Mouse (Mus musculus) embryonic facial prominence, embryonic 10.5 days (tissue): ENCODE results near the gene Tex44. TPM values are rescaled to one million over a fixed set of nuclear protein-coding genes. Genes with fewer than 3 reads are reported as not detected.

ENCODE experiments used
- DNase-seq: peaks from one replicate; pipeline ENCODE4 v3.0.0-alpha.2; 2017; ENCODE audit warnings: low spot score
- H3K27ac ChIP-seq: fragments of 300-500 bp; sonication (generic); replicated peaks from 2 replicates; pipeline ENCODE4 v1.5.1; 2016; ENCODE audit warnings: mild to moderate bottlenecking
- H3K27me3 ChIP-seq: fragments of 300-500 bp; sonication (generic); replicated peaks from 2 replicates; pipeline ENCODE4 v1.6.1; 2016; ENCODE audit warnings: low read depth, mild to moderate bottlenecking; ENCODE audit not compliant: poor library complexity, severe bottlenecking
- H3K36me3 ChIP-seq: fragments of 300-500 bp; sonication (generic); replicated peaks from 2 replicates; pipeline ENCODE4 v1.6.1; 2016; ENCODE audit warnings: mild to moderate bottlenecking, moderate library complexity
- H3K4me1 ChIP-seq: fragments of 300-500 bp; sonication (generic); 2 replicates; pipeline ENCODE4 v1.6.1; 2016
- H3K4me3 ChIP-seq: fragments of 300-500 bp; sonication (generic); 2 replicates; pipeline ENCODE4 v1.5.1; 2016; ENCODE audit warnings: mild to moderate bottlenecking, moderate library complexity
- H3K9me3 ChIP-seq: fragments of 300-500 bp; sonication (generic); 2 replicates; pipeline ENCODE4 v1.6.1; 2016; ENCODE audit warnings: mild to moderate bottlenecking
- WGBS: fragments of 180-500 bp; shearing (Covaris S2); methylation state at CpG from one replicate; pipeline ENCODE4 v1.1.7; 2016; 5-methylcytosine and 5-hydroxymethylcytosine counted together
- polyA plus RNA-seq: library from polyadenylated mRNA; unstranded; fragments of >200 nt; fragmentation: Nextera tagmentation; extraction: Ambion mirVana; gene quantifications from 2 replicates; pipeline ENCODE4 v1.2.1, GENCODE M21; 2016

Tex44 gene
- polyA plus RNA-seq, 1 experiment from 2014 or later, result not detected

GRCm38 (mm10) chr1:86424835-86425547 is 1.1 kb upstream of the Tex44 start:
- DNase-seq, result peak; percentile 47
- WGBS, result 15% methylated on average over 11 of the region's 11 CpGs
- H3K4me3 ChIP-seq, result 0 out of 2 replicates have a peak overlapping the region, but pooled peaks have one; percentile 2
- no peaks in the 10 kb centered on the region for H3K27me3 ChIP-seq
- H3K27ac ChIP-seq, result peak overlapping the region; percentile 71
- peaks cover 29% of the 10 kb centered on the region for H3K4me1 ChIP-seq
- no peaks in the 10 kb centered on the region for H3K9me3 ChIP-seq
- no peaks in the 10 kb centered on the region for H3K36me3 ChIP-seq

- Histone ChIP-seq H3K27me3 (no peaks in the 10 kb centered on the region), H3K4me3 (no peak overlapping the region), H3K9me3 (no peaks in the 10 kb centered on the region), H3K36me3 (no peaks in the 10 kb centered on the region), H3K4me1 (peaks cover 29% of the 10 kb centered on the region), H3K27ac (no peak overlapping the region)
- peak; percentile 77 for DNase-seq
- 48% methylated on average over 2 of the region's 2 CpGs for WGBS
Measured at GRCm38 (mm10) chr1:86430056-86430455, 3.9 kb downstream of the Tex44 start.

- H3K4me1 ChIP-seq, result peaks cover 45% of the 10 kb centered on the region
- no peaks in the 10 kb centered on the region for H3K27me3 ChIP-seq
- no peaks in the 10 kb centered on the region for H3K36me3 ChIP-seq
- peak overlapping the region; percentile 99; the same call in 1 of the 2 replicates for H3K27ac ChIP-seq
- 87% methylated on average over 4 of the region's 4 CpGs for WGBS
- no peak for DNase-seq
- H3K4me3 ChIP-seq, result no peak overlapping the region
- no peaks in the 10 kb centered on the region for H3K9me3 ChIP-seq
Measured at GRCm38 (mm10) chr1:86432778-86433177, 6.6 kb downstream of the Tex44 start.

- no peaks in the 10 kb centered on the region for H3K36me3 ChIP-seq
- no peak for DNase-seq
- H3K4me3 ChIP-seq, result peak overlapping the region; percentile 71; the same call in 1 of the 2 replicates
- no peaks in the 10 kb centered on the region for H3K9me3 ChIP-seq
- H3K27me3 ChIP-seq, result no peaks in the 10 kb centered on the region
- WGBS, result 83% methylated on average over 7 of the region's 7 CpGs
- H3K4me1 ChIP-seq, result peaks cover 51% of the 10 kb centered on the region
- peak overlapping the region; percentile 99 for H3K27ac ChIP-seq
Measured at GRCm38 (mm10) chr1:86433359-86433758, 7.2 kb downstream of the Tex44 start.

GRCm38 (mm10) chr1:86434001-86434400 is 7.9 kb downstream of the Tex44 start:
- Histone ChIP-seq H3K9me3 (no peaks in the 10 kb centered on the region), H3K36me3 (no peaks in the 10 kb centered on the region), H3K4me1 (peaks cover 51% of the 10 kb centered on the region), H3K4me3 (peak overlapping the region; percentile 71), H3K27ac (peak overlapping the region; percentile 99), H3K27me3 (peaks cover 5% of the 10 kb centered on the region; the same call in 1 of the 2 replicates)
- no peak for DNase-seq
- 3% methylated on average over 12 of the region's 12 CpGs for WGBS

GRCm38 (mm10) chr1:86434439-86435201 is 8.5 kb downstream of the Tex44 start:
- Histone ChIP-seq H3K9me3 (no peaks in the 10 kb centered on the region), H3K36me3 (no peaks in the 10 kb centered on the region), H3K27ac (peak overlapping the region; percentile 99), H3K4me3 (peak overlapping the region; percentile 71), H3K4me1 (peaks cover 52% of the 10 kb centered on the region), H3K27me3 (peaks cover 11% of the 10 kb centered on the region; the same call in 1 of the 2 replicates)
- DNase-seq, result peak; percentile 100
- WGBS, result 4% methylated on average over 46 of the region's 46 CpGs

GRCm38 (mm10) chr1:86435302-86435821 is 9.2 kb downstream of the Tex44 start:
- H3K4me1 ChIP-seq, result peaks cover 59% of the 10 kb centered on the region
- peak; percentile 55 for DNase-seq

GRCm38 (mm10) chr1:86437219-86438013 is 11.3 kb downstream of the Tex44 start:
- Histone ChIP-seq H3K36me3 (no peaks in the 10 kb centered on the region), H3K9me3 (no peaks in the 10 kb centered on the region), H3K27ac (peak overlapping the region; percentile 5; the same call in 1 of the 2 replicates), H3K4me3 (no peak overlapping the region), H3K27me3 (peaks cover 14% of the 10 kb centered on the region; the same call in 1 of the 2 replicates), H3K4me1 (peaks cover 79% of the 10 kb centered on the region)
- DNase-seq, result no peak
- 75% methylated on average over 9 of the region's 9 CpGs for WGBS

More at GRCm38 (mm10) chr1:86435302-86435821, 9.2 kb downstream of the Tex44 start:
- Histone ChIP-seq H3K4me3 (peak overlapping the region; percentile 71), H3K36me3 (no peaks in the 10 kb centered on the region), H3K27ac (peak overlapping the region; percentile 99), H3K27me3 (peaks cover 14% of the 10 kb centered on the region; the same call in 1 of the 2 replicates), H3K9me3 (no peaks in the 10 kb centered on the region)
- WGBS, result 35% methylated on average over 13 of the region's 13 CpGs

GRCm38 (mm10) chr1:86438014-86438319 is 11.8 kb downstream of the Tex44 start:
- Histone ChIP-seq H3K27ac (peak overlapping the region; percentile 5; the same call in 1 of the 2 replicates), H3K27me3 (peaks cover 14% of the 10 kb centered on the region; the same call in 1 of the 2 replicates), H3K4me3 (no peak overlapping the region), H3K9me3 (no peaks in the 10 kb centered on the region), H3K4me1 (peaks cover 85% of the 10 kb centered on the region), H3K36me3 (no peaks in the 10 kb centered on the region)
- WGBS, result 83% methylated on average over 6 of the region's 6 CpGs
- DNase-seq, result no peak

- no peak for DNase-seq
- Histone ChIP-seq H3K4me1 (peaks cover 85% of the 10 kb centered on the region), H3K27ac (peak overlapping the region; percentile 5; the same call in 1 of the 2 replicates), H3K36me3 (no peaks in the 10 kb centered on the region), H3K4me3 (no peak overlapping the region), H3K9me3 (no peaks in the 10 kb centered on the region), H3K27me3 (peaks cover 14% of the 10 kb centered on the region; the same call in 1 of the 2 replicates)
- 80% methylated on average over 2 of the region's 2 CpGs for WGBS
Measured at GRCm38 (mm10) chr1:86438501-86438900, 12.4 kb downstream of the Tex44 start.

GRCm38 (mm10) chr1:86439487-86440170 is 13.5 kb downstream of the Tex44 start:
- peak overlapping the region; percentile 100 for H3K27ac ChIP-seq

More at GRCm38 (mm10) chr1:86439487-86440170, 13.5 kb downstream of the Tex44 start:
- Histone ChIP-seq H3K4me1 (peaks cover 81% of the 10 kb centered on the region), H3K4me3 (peak overlapping the region; percentile 68), H3K36me3 (no peaks in the 10 kb centered on the region), H3K27me3 (peaks cover 14% of the 10 kb centered on the region; the same call in 1 of the 2 replicates), H3K9me3 (no peaks in the 10 kb centered on the region)
- WGBS, result 28% methylated on average over 8 of the region's 8 CpGs
- DNase-seq, result no peak
